Mouse (Mus musculus) heart, embryonic 10.5 days (tissue): Measurements from ENCODE around the gene Folr1. TPM values are rescaled to one million over a fixed set of nuclear protein-coding genes. Genes with fewer than 3 reads are reported as not detected.

Experiments
- DNase-seq: peaks from one replicate; pipeline ENCODE4 v3.0.0-alpha.2; 2017; ENCODE audit warnings: low spot score
- H3K27ac ChIP-seq: fragments of 300-500 bp; sonication (generic); 2 replicates; pipeline ENCODE4 v1.5.1; 2016; ENCODE audit warnings: mild to moderate bottlenecking
- H3K27me3 ChIP-seq: fragments of 300-500 bp; sonication (generic); 2 replicates; pipeline ENCODE4 v1.6.1; 2016; ENCODE audit warnings: mild to moderate bottlenecking; ENCODE audit not compliant: poor library complexity, insufficient read depth, severe bottlenecking
- H3K36me3 ChIP-seq: fragments of 300-500 bp; sonication (generic); 2 replicates; pipeline ENCODE4 v1.6.1; 2016; ENCODE audit warnings: mild to moderate bottlenecking, moderate library complexity
- H3K4me1 ChIP-seq: fragments of 300-500 bp; sonication (generic); 2 replicates; pipeline ENCODE4 v1.6.1; 2016; ENCODE audit warnings: mild to moderate bottlenecking
- H3K4me3 ChIP-seq: fragments of 300-500 bp; sonication (generic); 2 replicates; pipeline ENCODE4 v1.5.1; 2016; ENCODE audit warnings: mild to moderate bottlenecking, moderate library complexity
- H3K9me3 ChIP-seq: fragments of 300-500 bp; sonication (generic); 2 replicates; pipeline ENCODE4 v1.6.1; 2016; ENCODE audit warnings: mild to moderate bottlenecking, moderate library complexity
- WGBS: fragments of 180-500 bp; shearing (Covaris S2); methylation state at CpG from one replicate; pipeline ENCODE4 v1.1.7; 2016; 5-methylcytosine and 5-hydroxymethylcytosine counted together
- polyA plus RNA-seq: library from polyadenylated mRNA; unstranded; fragments of >200 nt; fragmentation: Nextera tagmentation; extraction: Ambion mirVana; gene quantifications from 2 replicates; pipeline ENCODE4 v1.2.1, GENCODE M21; 2016

Gene Folr1
- polyA plus RNA-seq, 1 experiment from 2014 or later, result 2.1 TPM

- under 1% methylated on average over 63 of the region's 63 CpGs for WGBS
- no peaks in the 10 kb centered on the region for H3K9me3 ChIP-seq
These were observed 34.1 kb downstream of the Folr1 start for GRCm38 (mm10) chr7:101836271-101837153.

GRCm38 (mm10) chr7:101835457-101836109, 35.0 kb downstream of the Folr1 start:
- Histone ChIP-seq H3K27ac (peak overlapping the region; percentile 100), H3K36me3 (peaks cover 38% of the 10 kb centered on the region), H3K9me3 (no peaks in the 10 kb centered on the region), H3K4me1 (peaks cover 37% of the 10 kb centered on the region), H3K4me3 (peak overlapping the region; percentile 97), H3K27me3 (no peaks in the 10 kb centered on the region)
- WGBS, result 45% methylated on average over 5 of the region's 5 CpGs
- DNase-seq, result no peak

More at GRCm38 (mm10) chr7:101836271-101837153, 34.1 kb downstream of the Folr1 start:
- Histone ChIP-seq H3K27ac (peak overlapping the region; percentile 100), H3K4me3 (peak overlapping the region; percentile 97), H3K36me3 (peaks cover 28% of the 10 kb centered on the region), H3K27me3 (no peaks in the 10 kb centered on the region), H3K4me1 (peaks cover 37% of the 10 kb centered on the region)
- no peak for DNase-seq

GRCm38 (mm10) chr7:101834903-101835302, 35.7 kb downstream of the Folr1 start:
- Histone ChIP-seq H3K4me3 (peak overlapping the region; percentile 97), H3K4me1 (peaks cover 37% of the 10 kb centered on the region), H3K36me3 (peaks cover 44% of the 10 kb centered on the region), H3K9me3 (no peaks in the 10 kb centered on the region), H3K27ac (peak overlapping the region; percentile 62), H3K27me3 (no peaks in the 10 kb centered on the region)
- WGBS, result 55% methylated on average over 3 of the region's 3 CpGs
- DNase-seq, result no peak

GRCm38 (mm10) chr7:101833916-101834584, 36.5 kb downstream of the Folr1 start:
- DNase-seq, result no peak
- Histone ChIP-seq H3K36me3 (peaks cover 53% of the 10 kb centered on the region), H3K4me3 (peak overlapping the region; percentile 97), H3K27ac (peak overlapping the region; percentile 62), H3K27me3 (no peaks in the 10 kb centered on the region), H3K9me3 (no peaks in the 10 kb centered on the region), H3K4me1 (peaks cover 36% of the 10 kb centered on the region)
- WGBS, result 53% methylated on average over 3 of the region's 3 CpGs

GRCm38 (mm10) chr7:101833352-101833751, 37.2 kb downstream of the Folr1 start:
- Histone ChIP-seq H3K9me3 (no peaks in the 10 kb centered on the region), H3K4me1 (peaks cover 29% of the 10 kb centered on the region), H3K36me3 (peaks cover 60% of the 10 kb centered on the region), H3K4me3 (no peak overlapping the region), H3K27ac (0 out of 2 replicates have a peak overlapping the region, but pooled peaks have one; percentile 62), H3K27me3 (no peaks in the 10 kb centered on the region)
- no peak for DNase-seq
- WGBS, result 71% methylated on average over 5 of the region's 5 CpGs

GRCm38 (mm10) chr7:101832372-101832771, 38.2 kb downstream of the Folr1 start:
- WGBS, result 87% methylated on average over 4 of the region's 4 CpGs
- Histone ChIP-seq H3K27me3 (no peaks in the 10 kb centered on the region), H3K27ac (no peak overlapping the region), H3K4me1 (peaks cover 27% of the 10 kb centered on the region), H3K9me3 (no peaks in the 10 kb centered on the region), H3K36me3 (peaks cover 70% of the 10 kb centered on the region), H3K4me3 (no peak overlapping the region)
- no peak for DNase-seq

- Histone ChIP-seq H3K36me3 (peaks cover 79% of the 10 kb centered on the region), H3K27me3 (no peaks in the 10 kb centered on the region), H3K9me3 (no peaks in the 10 kb centered on the region), H3K4me1 (peaks cover 27% of the 10 kb centered on the region), H3K27ac (no peak overlapping the region), H3K4me3 (no peak overlapping the region)
- DNase-seq, result no peak
- 91% methylated on average over 8 of the region's 8 CpGs for WGBS
These were observed 39.2 kb downstream of the Folr1 start for GRCm38 (mm10) chr7:101831437-101831836.

- no peaks in the 10 kb centered on the region for H3K9me3 ChIP-seq
- H3K36me3 ChIP-seq, result peaks cover 90% of the 10 kb centered on the region
- H3K27ac ChIP-seq, result no peak overlapping the region
- 91% methylated on average over 3 of the region's 3 CpGs for WGBS
- no peak overlapping the region for H3K4me3 ChIP-seq
- peaks cover 24% of the 10 kb centered on the region for H3K4me1 ChIP-seq
- H3K27me3 ChIP-seq, result no peaks in the 10 kb centered on the region
- DNase-seq, result no peak
These were observed 40.2 kb downstream of the Folr1 start for GRCm38 (mm10) chr7:101830373-101830772.

GRCm38 (mm10) chr7:101823758-101824630, 46.6 kb downstream of the Folr1 start:
- Histone ChIP-seq H3K4me3 (no peak overlapping the region), H3K9me3 (no peaks in the 10 kb centered on the region), H3K27me3 (peaks cover 39% of the 10 kb centered on the region), H3K4me1 (peaks cover 33% of the 10 kb centered on the region), H3K27ac (peak overlapping the region; percentile 22; the same call in 1 of the 2 replicates), H3K36me3 (peaks cover 60% of the 10 kb centered on the region)
- 86% methylated on average over 18 of the region's 18 CpGs for WGBS
- DNase-seq, result no peak

- WGBS, result 37% methylated on average over 32 of the region's 32 CpGs
- peaks cover 51% of the 10 kb centered on the region for H3K36me3 ChIP-seq
These were observed 47.5 kb downstream of the Folr1 start for GRCm38 (mm10) chr7:101822836-101823757.

More at GRCm38 (mm10) chr7:101822836-101823757, 47.5 kb downstream of the Folr1 start:
- H3K9me3 ChIP-seq, result no peaks in the 10 kb centered on the region
- H3K27ac ChIP-seq, result no peak overlapping the region
- H3K4me3 ChIP-seq, result no peak overlapping the region
- no peak for DNase-seq
- H3K27me3 ChIP-seq, result peaks cover 48% of the 10 kb centered on the region
- peaks cover 38% of the 10 kb centered on the region for H3K4me1 ChIP-seq
